Mouse (Mus musculus) intestine, embryonic 15.5 days (tissue): Measurements from ENCODE around the gene Zfyve28. TPM values are rescaled to one million over a fixed set of nuclear protein-coding genes. Genes with fewer than 3 reads are reported as not detected.

Experiments
- ATAC-seq: fragments of 200-750 bp; cut with Nextera tagmentation; 2 replicates; pipeline ENCODE4 v1.8.0; 2017; ENCODE audit warnings: moderate TSS enrichment, moderate library complexity
- H3K27ac ChIP-seq: fragments of 300-500 bp; sonication (generic); 2 replicates; pipeline ENCODE4 v1.5.1; 2015; ENCODE audit warnings: mild to moderate bottlenecking, inconsistent platforms
- H3K27me3 ChIP-seq: fragments of 300-500 bp; sonication (generic); replicated peaks from 2 replicates; pipeline ENCODE4 v1.6.1; 2015; ENCODE audit warnings: inconsistent platforms
- H3K36me3 ChIP-seq: fragments of 300-500 bp; sonication (generic); 2 replicates; pipeline ENCODE4 v1.6.1; 2015; ENCODE audit warnings: inconsistent platforms
- H3K4me1 ChIP-seq: fragments of 300-500 bp; sonication (generic); replicated peaks from 2 replicates; pipeline ENCODE4 v1.6.1; 2015; ENCODE audit warnings: inconsistent platforms
- H3K4me2 ChIP-seq: fragments of 300-500 bp; sonication (generic); replicated peaks from 2 replicates; pipeline ENCODE4 v1.6.1; 2015; ENCODE audit warnings: mild to moderate bottlenecking, inconsistent platforms
- H3K4me3 ChIP-seq: fragments of 300-500 bp; sonication (generic); replicated peaks from 2 replicates; pipeline ENCODE4 v1.5.1; 2015; ENCODE audit warnings: inconsistent platforms
- H3K9ac ChIP-seq: fragments of 300-500 bp; sonication (generic); 2 replicates; pipeline ENCODE4 v1.6.1; 2015; ENCODE audit warnings: inconsistent platforms
- H3K9me3 ChIP-seq: fragments of 300-500 bp; sonication (generic); 2 replicates; pipeline ENCODE4 v1.6.1; 2016; ENCODE audit warnings: inconsistent platforms
- WGBS: fragments of 180-500 bp; shearing (Covaris S2); methylation state at CpG from one replicate; pipeline ENCODE4 v1.1.7; 2015; 5-methylcytosine and 5-hydroxymethylcytosine counted together
- polyA plus RNA-seq: library from polyadenylated mRNA; unstranded; fragments of >200 nt; fragmentation: Nextera tagmentation; extraction: Ambion mirVana; gene quantifications from 2 replicates; pipeline ENCODE4 v1.2.1, GENCODE M21; 2015

Gene Zfyve28
- polyA plus RNA-seq, 1 experiment from 2014 or later: 0.65 TPM

DNA sequence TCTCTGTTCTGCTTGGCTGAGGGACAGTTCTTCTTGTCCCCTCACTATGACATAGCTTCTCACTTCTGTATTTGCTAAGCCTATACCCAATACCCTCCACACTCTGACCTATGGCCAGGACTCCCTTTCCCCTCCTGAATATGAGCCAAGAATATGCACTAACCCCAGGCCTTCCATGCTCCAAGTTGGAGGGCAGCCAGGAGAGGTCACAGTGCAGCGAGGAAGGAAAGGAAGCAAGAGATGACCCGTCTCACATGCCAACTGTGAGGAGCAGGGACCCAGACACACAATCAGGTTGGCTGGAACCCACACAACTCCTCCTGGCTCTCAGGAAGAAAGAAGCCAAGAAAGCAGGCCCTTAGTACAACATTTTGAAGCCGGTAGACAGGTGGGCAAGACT is 20.8 kb upstream of the Zfyve28 start:
- 78% methylated on average over 3 of the region's 3 CpGs for WGBS
- Histone ChIP-seq H3K36me3 (no peaks in the 10 kb centered on the region), H3K27me3 (no peaks in the 10 kb centered on the region)

DNA sequence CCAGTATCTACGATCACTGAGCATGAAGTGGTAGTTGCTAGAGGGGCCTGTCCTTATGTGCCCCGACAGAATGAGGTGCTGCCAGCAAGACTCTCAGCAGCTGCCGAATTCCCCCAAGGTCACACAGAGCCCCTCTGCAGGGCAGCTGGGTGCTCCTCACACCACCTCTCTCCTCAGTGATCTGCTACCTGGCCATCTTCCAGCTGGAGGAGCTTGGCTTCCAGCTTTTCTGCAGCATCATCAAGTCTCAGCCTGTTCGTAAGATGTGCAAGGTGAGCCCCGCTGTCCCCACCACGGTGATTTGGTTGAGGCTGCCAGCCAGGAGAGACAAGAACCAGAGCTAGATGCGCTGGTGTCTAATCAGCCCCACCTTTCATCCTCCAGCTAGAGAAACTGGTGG is 14.1 kb upstream of the Zfyve28 start:
- no peaks in the 10 kb centered on the region for H3K27me3 ChIP-seq
- H3K4me2 ChIP-seq: no peak overlapping the region
- WGBS: 74% methylated on average over 7 of the region's 7 CpGs
- H3K36me3 ChIP-seq: no peaks in the 10 kb centered on the region
- H3K4me3 ChIP-seq: no peak overlapping the region
- H3K9me3 ChIP-seq: no peaks in the 10 kb centered on the region
- no peak overlapping the region for H3K9ac ChIP-seq
- no peak overlapping the region for H3K27ac ChIP-seq
- no peak for ATAC-seq
- H3K4me1 ChIP-seq: no peaks in the 10 kb centered on the region

More for the DNA sequence above, 20.8 kb upstream of the Zfyve28 start:
- Histone ChIP-seq H3K4me2 (no peak overlapping the region), H3K9me3 (no peaks in the 10 kb centered on the region), H3K4me3 (no peak overlapping the region), H3K4me1 (no peaks in the 10 kb centered on the region), H3K27ac (no peak overlapping the region), H3K9ac (no peak overlapping the region)
- ATAC-seq: no peak

DNA sequence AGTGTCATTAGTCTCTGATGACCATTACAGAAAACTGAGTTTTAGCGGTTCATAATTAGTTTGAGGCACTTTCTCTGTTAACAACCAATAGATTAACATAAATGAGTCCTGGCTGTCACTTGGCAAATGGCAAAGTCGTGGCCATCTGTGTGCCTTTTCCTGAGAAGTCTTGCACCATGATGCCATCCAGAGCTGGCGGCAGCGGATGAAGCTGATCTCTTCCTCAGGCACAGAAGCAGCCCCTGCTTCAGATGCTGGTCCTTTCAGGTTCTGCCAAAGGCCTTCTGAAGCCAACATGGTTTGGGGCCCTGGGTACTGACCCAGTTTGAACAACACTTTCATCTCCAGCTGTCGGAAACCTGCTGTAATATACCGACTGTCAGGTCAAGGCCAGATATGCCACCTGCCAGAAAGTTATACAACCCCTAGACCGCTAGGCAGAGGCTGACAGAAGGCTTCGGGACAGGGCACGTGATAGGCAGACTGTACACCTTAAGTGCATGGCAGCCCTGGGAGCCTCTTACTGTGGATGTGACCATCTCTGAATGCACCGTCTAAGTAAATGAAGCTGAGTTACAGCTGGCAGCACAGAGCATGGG is 10.8 kb upstream of the Zfyve28 start:
- H3K36me3 ChIP-seq: no peaks in the 10 kb centered on the region
- no peak overlapping the region for H3K27ac ChIP-seq
- H3K9me3 ChIP-seq: no peaks in the 10 kb centered on the region
- no peak overlapping the region for H3K9ac ChIP-seq
- H3K4me3 ChIP-seq: no peak overlapping the region
- no peaks in the 10 kb centered on the region for H3K4me1 ChIP-seq
- no peak for ATAC-seq
- no peaks in the 10 kb centered on the region for H3K27me3 ChIP-seq
- no peak overlapping the region for H3K4me2 ChIP-seq
- 78% methylated on average over 10 of the region's 10 CpGs for WGBS

GRCm38 (mm10) chr5:34298061-34298460 is 9.8 kb upstream of the Zfyve28 start:
- 41% methylated on average over 4 of the region's 4 CpGs for WGBS
- H3K4me2 ChIP-seq: no peak overlapping the region

DNA sequence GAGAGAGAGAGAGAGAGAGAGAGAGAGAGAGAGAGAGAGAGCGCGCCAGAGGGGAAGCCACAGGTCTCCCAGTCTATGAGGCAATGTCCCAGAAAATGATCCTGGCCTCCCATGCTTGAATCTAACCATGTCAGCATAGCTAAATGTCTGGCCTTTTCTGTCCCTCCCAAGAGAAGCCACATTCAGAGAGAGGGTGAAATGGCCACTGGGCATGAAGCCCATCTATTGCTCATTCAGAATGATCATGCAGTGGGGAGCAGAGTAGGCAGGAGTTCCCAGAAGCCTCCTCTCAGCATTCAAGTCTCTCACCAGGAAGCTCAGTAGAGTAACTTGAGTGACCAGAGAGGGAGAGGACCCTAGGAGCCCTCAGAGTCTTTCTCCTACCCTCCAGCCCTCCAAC is 6.9 kb upstream of the Zfyve28 start:
- H3K4me2 ChIP-seq: no peak overlapping the region
- H3K9ac ChIP-seq: no peak overlapping the region
- no peaks in the 10 kb centered on the region for H3K4me1 ChIP-seq
- WGBS: 89% methylated on average over 2 of the region's 2 CpGs
- H3K27ac ChIP-seq: no peak overlapping the region
- ATAC-seq: 0 out of 2 replicates have a peak, but pooled peaks have one; percentile 4
- H3K36me3 ChIP-seq: no peaks in the 10 kb centered on the region
- no peak overlapping the region for H3K4me3 ChIP-seq
- H3K27me3 ChIP-seq: no peaks in the 10 kb centered on the region
- no peaks in the 10 kb centered on the region for H3K9me3 ChIP-seq

More at GRCm38 (mm10) chr5:34298061-34298460, 9.8 kb upstream of the Zfyve28 start:
- Histone ChIP-seq H3K4me3 (no peak overlapping the region), H3K4me1 (no peaks in the 10 kb centered on the region), H3K9me3 (no peaks in the 10 kb centered on the region), H3K27me3 (no peaks in the 10 kb centered on the region), H3K9ac (no peak overlapping the region), H3K27ac (no peak overlapping the region), H3K36me3 (no peaks in the 10 kb centered on the region)
- ATAC-seq: no peak

GRCm38 (mm10) chr5:34294696-34295095 is 6.4 kb upstream of the Zfyve28 start:
- H3K36me3 ChIP-seq: no peaks in the 10 kb centered on the region
- H3K9ac ChIP-seq: no peak overlapping the region
- peak; percentile 61 for ATAC-seq
- WGBS: 32% methylated on average over 2 of the region's 2 CpGs
- H3K9me3 ChIP-seq: no peaks in the 10 kb centered on the region
- H3K4me2 ChIP-seq: no peak overlapping the region
- H3K4me1 ChIP-seq: no peaks in the 10 kb centered on the region
- H3K4me3 ChIP-seq: no peak overlapping the region
- peaks cover 3% of the 10 kb centered on the region; the same call in 1 of the 2 replicates for H3K27me3 ChIP-seq
- H3K27ac ChIP-seq: no peak overlapping the region

- H3K4me2 ChIP-seq: no peak overlapping the region
- H3K4me3 ChIP-seq: no peak overlapping the region
- 81% methylated on average over 6 of the region's 6 CpGs for WGBS
- H3K27ac ChIP-seq: no peak overlapping the region
- no peaks in the 10 kb centered on the region for H3K36me3 ChIP-seq
- no peak overlapping the region for H3K9ac ChIP-seq
- ATAC-seq: no peak
- H3K27me3 ChIP-seq: peaks cover 15% of the 10 kb centered on the region
- H3K4me1 ChIP-seq: 0 out of 2 replicates have a peak, but pooled peaks cover 3% of the 10 kb centered on the region
- no peaks in the 10 kb centered on the region for H3K9me3 ChIP-seq
Observed at GRCm38 (mm10) chr5:34293363-34293762, 5.1 kb upstream of the Zfyve28 start.

DNA sequence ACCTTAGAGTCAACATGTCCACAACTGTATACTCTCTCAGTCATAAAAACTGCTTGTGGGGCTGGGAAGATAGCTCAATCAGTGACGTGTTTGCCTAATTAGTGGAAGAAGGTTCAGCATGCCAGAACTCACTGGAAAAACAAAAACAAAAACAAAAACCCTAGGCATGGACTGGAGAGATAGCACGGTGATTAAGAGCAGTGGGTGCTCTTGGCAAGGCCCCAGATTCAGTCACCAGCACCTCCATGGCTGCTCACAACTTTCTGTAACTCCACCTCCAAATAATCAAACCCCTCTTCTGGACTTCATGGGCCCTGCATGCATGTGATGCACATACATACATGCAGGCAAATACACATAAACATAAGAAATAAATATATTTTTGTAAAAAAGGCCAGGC is 1.0 kb upstream of the Zfyve28 start:
- H3K4me3 ChIP-seq: no peak overlapping the region
- no peaks in the 10 kb centered on the region for H3K9me3 ChIP-seq
- 55% methylated on average over 2 of the region's 2 CpGs for WGBS
- H3K36me3 ChIP-seq: no peaks in the 10 kb centered on the region
- H3K27ac ChIP-seq: no peak overlapping the region
- H3K27me3 ChIP-seq: peaks cover 46% of the 10 kb centered on the region
- no peak overlapping the region for H3K9ac ChIP-seq
- H3K4me1 ChIP-seq: peaks cover 22% of the 10 kb centered on the region
- no peak for ATAC-seq
- no peak overlapping the region for H3K4me2 ChIP-seq

- WGBS: under 1% methylated on average over 18 of the region's 18 CpGs
- peaks cover 22% of the 10 kb centered on the region for H3K4me1 ChIP-seq
- no peak overlapping the region for H3K27ac ChIP-seq
- peak overlapping the region; percentile 26 for H3K9ac ChIP-seq
- peak overlapping the region; percentile 58 for H3K4me3 ChIP-seq
- no peak for ATAC-seq
- H3K9me3 ChIP-seq: no peaks in the 10 kb centered on the region
- H3K27me3 ChIP-seq: peaks cover 46% of the 10 kb centered on the region
- peak overlapping the region; percentile 99 for H3K4me2 ChIP-seq
- no peaks in the 10 kb centered on the region for H3K36me3 ChIP-seq
Observed at GRCm38 (mm10) chr5:34287838-34288145, 457 bp downstream of the Zfyve28 start.

- H3K36me3 ChIP-seq: no peaks in the 10 kb centered on the region
- WGBS: 2% methylated on average over 54 of the region's 54 CpGs
- H3K9me3 ChIP-seq: no peaks in the 10 kb centered on the region
- H3K27ac ChIP-seq: no peak overlapping the region
- H3K9ac ChIP-seq: no peak overlapping the region
- peaks cover 46% of the 10 kb centered on the region for H3K27me3 ChIP-seq
- peaks cover 22% of the 10 kb centered on the region for H3K4me1 ChIP-seq
- H3K4me3 ChIP-seq: peak overlapping the region; percentile 58
- ATAC-seq: no peak
- peak overlapping the region; percentile 99 for H3K4me2 ChIP-seq
Observed at GRCm38 (mm10) chr5:34287001-34287837, 1.0 kb downstream of the Zfyve28 start.

- H3K4me3 ChIP-seq: peak overlapping the region; percentile 58
- no peak for ATAC-seq
- H3K4me2 ChIP-seq: peak overlapping the region; percentile 99
- peaks cover 22% of the 10 kb centered on the region for H3K4me1 ChIP-seq
- 2% methylated on average over 11 of the region's 11 CpGs for WGBS
- H3K9me3 ChIP-seq: no peaks in the 10 kb centered on the region
- H3K27me3 ChIP-seq: peaks cover 46% of the 10 kb centered on the region
- no peaks in the 10 kb centered on the region for H3K36me3 ChIP-seq
- H3K9ac ChIP-seq: no peak overlapping the region
- no peak overlapping the region for H3K27ac ChIP-seq
Observed at GRCm38 (mm10) chr5:34286516-34286915, 1.7 kb downstream of the Zfyve28 start.

DNA sequence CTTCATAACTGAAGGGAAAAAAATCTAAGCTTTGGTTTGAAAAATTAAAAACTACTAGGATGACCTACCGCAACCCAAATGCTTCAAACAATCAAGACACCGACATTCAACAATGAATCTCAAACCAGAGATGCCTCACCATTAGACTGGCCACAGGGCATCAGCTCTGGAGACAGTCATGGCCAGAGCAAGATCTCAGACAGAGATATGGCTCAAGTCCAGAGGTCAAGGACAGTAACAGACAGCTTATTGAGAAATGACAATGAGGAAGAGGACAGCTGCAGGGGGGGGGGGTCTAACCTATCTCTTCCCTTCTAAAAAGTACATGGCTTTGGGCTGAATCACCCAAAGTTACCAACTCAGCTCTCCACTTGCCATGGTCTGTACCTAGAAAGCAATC is 3.0 kb downstream of the Zfyve28 start:
- H3K4me3 ChIP-seq: no peak overlapping the region
- peaks cover 46% of the 10 kb centered on the region for H3K27me3 ChIP-seq
- ATAC-seq: no peak
- H3K4me2 ChIP-seq: no peak overlapping the region
- peaks cover 22% of the 10 kb centered on the region for H3K4me1 ChIP-seq
- 86% methylated on average over 2 of the region's 2 CpGs for WGBS
- H3K9ac ChIP-seq: no peak overlapping the region
- H3K9me3 ChIP-seq: no peaks in the 10 kb centered on the region
- H3K27ac ChIP-seq: no peak overlapping the region
- H3K36me3 ChIP-seq: no peaks in the 10 kb centered on the region
